Mouse (Mus musculus): ENCODE results near the gene C2cd4c. TPM values are rescaled to one million over a fixed set of nuclear protein-coding genes. Genes with fewer than 3 reads are reported as not detected.

C2cd4c gene
- 0.16 TPM for polyA plus RNA-seq (2014; fragmentation: Illumina TruSeq; extraction: RNeasy Lipid Tissue Mini Kit (QIAGEN cat#74804); ENCODE audit: low read depth, low replicate concordance)

GRCm38 (mm10) chr10:79613578-79614304, at the start of gene C2cd4c:
TSS of gene C2cd4c (minus strand) at chr10:79614025.

GRCm38 (mm10) chr10:79645711-79646110, 31.9 kb upstream of the C2cd4c start, which contains the start of gene Odf3l2:
TSS of gene Odf3l2 (minus strand) at chr10:79645738.

GRCm38 (mm10) chr10:79637128-79638110, 23.6 kb upstream of the C2cd4c start, which contains the start of gene Shc2:
TSS of gene Shc2 (minus strand) at chr10:79637918.

GRCm38 (mm10) chr10:79587061-79587751, 26.6 kb downstream of the C2cd4c start, which contains the start of gene Theg:
TSS of gene Theg (minus strand) at chr10:79587331.

Other genes with a start within 250 kb of the C2cd4c start
- gene Vmn2r83, start 145.3 kb downstream of the C2cd4c start, polyA plus RNA-seq (2014; fragmentation: Illumina TruSeq; extraction: RNeasy Lipid Tissue Mini Kit (QIAGEN cat#74804); ENCODE audit: low read depth, low replicate concordance) = not detected
- 9.2 TPM for gene Plpp2, start 80.2 kb downstream of the C2cd4c start, polyA plus RNA-seq (2014; fragmentation: Illumina TruSeq; extraction: RNeasy Lipid Tissue Mini Kit (QIAGEN cat#74804); ENCODE audit: low read depth, low replicate concordance)
- gene Mier2, start 58.8 kb downstream of the C2cd4c start, polyA plus RNA-seq (2014; fragmentation: Illumina TruSeq; extraction: RNeasy Lipid Tissue Mini Kit (QIAGEN cat#74804); ENCODE audit: low read depth, low replicate concordance) = not detected
- gene Theg, start 26.7 kb downstream of the C2cd4c start, polyA plus RNA-seq (2014; fragmentation: Illumina TruSeq; extraction: RNeasy Lipid Tissue Mini Kit (QIAGEN cat#74804); ENCODE audit: low read depth, low replicate concordance) = not detected
- 1.5 TPM for gene Shc2, start 23.9 kb upstream of the C2cd4c start, polyA plus RNA-seq (2014; fragmentation: Illumina TruSeq; extraction: RNeasy Lipid Tissue Mini Kit (QIAGEN cat#74804); ENCODE audit: low read depth, low replicate concordance)
- not detected for gene Odf3l2, start 31.7 kb upstream of the C2cd4c start, polyA plus RNA-seq (2014; fragmentation: Illumina TruSeq; extraction: RNeasy Lipid Tissue Mini Kit (QIAGEN cat#74804); ENCODE audit: low read depth, low replicate concordance)
- gene Madcam1, start 50.5 kb upstream of the C2cd4c start, polyA plus RNA-seq (2014; fragmentation: Illumina TruSeq; extraction: RNeasy Lipid Tissue Mini Kit (QIAGEN cat#74804); ENCODE audit: low read depth, low replicate concordance) = not detected
- not detected for gene Tpgs1, start 55.3 kb upstream of the C2cd4c start, polyA plus RNA-seq (2014; fragmentation: Illumina TruSeq; extraction: RNeasy Lipid Tissue Mini Kit (QIAGEN cat#74804); ENCODE audit: low read depth, low replicate concordance)
- gene Cdc34, start 68.2 kb upstream of the C2cd4c start, polyA plus RNA-seq (2014; fragmentation: Illumina TruSeq; extraction: RNeasy Lipid Tissue Mini Kit (QIAGEN cat#74804); ENCODE audit: low read depth, low replicate concordance) = not detected
- not detected for gene Gzmm, start 75.0 kb upstream of the C2cd4c start, polyA plus RNA-seq (2014; fragmentation: Illumina TruSeq; extraction: RNeasy Lipid Tissue Mini Kit (QIAGEN cat#74804); ENCODE audit: low read depth, low replicate concordance)
- 376 TPM for gene Bsg, start 90.5 kb upstream of the C2cd4c start, polyA plus RNA-seq (2014; fragmentation: Illumina TruSeq; extraction: RNeasy Lipid Tissue Mini Kit (QIAGEN cat#74804); ENCODE audit: low read depth, low replicate concordance)
- 0.22 TPM for gene Hcn2, start 102.6 kb upstream of the C2cd4c start, polyA plus RNA-seq (2014; fragmentation: Illumina TruSeq; extraction: RNeasy Lipid Tissue Mini Kit (QIAGEN cat#74804); ENCODE audit: low read depth, low replicate concordance)
- 0.82 TPM for gene Polrmt, start 132.6 kb upstream of the C2cd4c start, polyA plus RNA-seq (2014; fragmentation: Illumina TruSeq; extraction: RNeasy Lipid Tissue Mini Kit (QIAGEN cat#74804); ENCODE audit: low read depth, low replicate concordance)
- not detected for gene Fgf22, start 141.1 kb upstream of the C2cd4c start, polyA plus RNA-seq (2014; fragmentation: Illumina TruSeq; extraction: RNeasy Lipid Tissue Mini Kit (QIAGEN cat#74804); ENCODE audit: low read depth, low replicate concordance)
- gene Rnf126, start 152.9 kb upstream of the C2cd4c start, polyA plus RNA-seq (2014; fragmentation: Illumina TruSeq; extraction: RNeasy Lipid Tissue Mini Kit (QIAGEN cat#74804); ENCODE audit: low read depth, low replicate concordance) = 0.73 TPM
- 2.5 TPM for gene Fstl3, start 163.2 kb upstream of the C2cd4c start, polyA plus RNA-seq (2014; fragmentation: Illumina TruSeq; extraction: RNeasy Lipid Tissue Mini Kit (QIAGEN cat#74804); ENCODE audit: low read depth, low replicate concordance)
- gene Prss57, start 176.9 kb upstream of the C2cd4c start, polyA plus RNA-seq (2014; fragmentation: Illumina TruSeq; extraction: RNeasy Lipid Tissue Mini Kit (QIAGEN cat#74804); ENCODE audit: low read depth, low replicate concordance) = not detected
- gene Palm, start 179.5 kb upstream of the C2cd4c start, polyA plus RNA-seq (2014; fragmentation: Illumina TruSeq; extraction: RNeasy Lipid Tissue Mini Kit (QIAGEN cat#74804); ENCODE audit: low read depth, low replicate concordance) = 0.69 TPM
- 12.8 TPM for gene Misp, start 207.0 kb upstream of the C2cd4c start, polyA plus RNA-seq (2014; fragmentation: Illumina TruSeq; extraction: RNeasy Lipid Tissue Mini Kit (QIAGEN cat#74804); ENCODE audit: low read depth, low replicate concordance)
- 91.3 TPM for gene Ptbp1, start 240.4 kb upstream of the C2cd4c start, polyA plus RNA-seq (2014; fragmentation: Illumina TruSeq; extraction: RNeasy Lipid Tissue Mini Kit (QIAGEN cat#74804); ENCODE audit: low read depth, low replicate concordance)

Data from sigmoid colon, adult 10 weeks (tissue).